Mouse (Mus musculus): ENCODE measurements around the gene Fgd6. TPM values are rescaled to one million over a fixed set of nuclear protein-coding genes. Genes with fewer than 3 reads are reported as not detected.

Fgd6 gene
- polyA plus RNA-seq, 1 experiment = 2.1 TPM

GRCm38 (mm10) chr10:94134535-94135390 is 99.0 kb downstream of the Fgd6 start:
- DNase-seq (ENCODE audit: low read depth) = peak; percentile 85

- no peak for DNase-seq (ENCODE audit: low read depth)
These were observed 103.2 kb downstream of the Fgd6 start for GRCm38 (mm10) chr10:94138890-94139482.

GRCm38 (mm10) chr10:94140227-94140931 is 104.6 kb downstream of the Fgd6 start:
- DNase-seq (ENCODE audit: low read depth) = no peak

- no peak for DNase-seq (ENCODE audit: low read depth)
These were observed 106.6 kb downstream of the Fgd6 start for GRCm38 (mm10) chr10:94142427-94142826.

GRCm38 (mm10) chr10:94144581-94144980 is 108.8 kb downstream of the Fgd6 start:
- no peak for DNase-seq (ENCODE audit: low read depth)

- no peak for DNase-seq (ENCODE audit: low read depth)
These were observed 111.6 kb downstream of the Fgd6 start for GRCm38 (mm10) chr10:94147391-94147755.

GRCm38 (mm10) chr10:94147756-94148531 is 112.1 kb downstream of the Fgd6 start, which contains the start of gene Nr2c1:
Gene Nr2c1 (plus strand): TSS chr10:94148023.
- no peak for DNase-seq (ENCODE audit: low read depth)

- DNase-seq (ENCODE audit: low read depth) = no peak
These were observed 115.7 kb downstream of the Fgd6 start for GRCm38 (mm10) chr10:94151488-94151887.

- no peak for DNase-seq (ENCODE audit: low read depth)
These were observed 118.0 kb downstream of the Fgd6 start for GRCm38 (mm10) chr10:94153841-94154240.

- DNase-seq (ENCODE audit: low read depth) = no peak
These were observed 123.2 kb downstream of the Fgd6 start for GRCm38 (mm10) chr10:94158962-94159361.

- DNase-seq (ENCODE audit: low read depth) = no peak
These were observed 123.6 kb downstream of the Fgd6 start for GRCm38 (mm10) chr10:94159406-94159805.

- DNase-seq (ENCODE audit: low read depth) = no peak
These were observed 125.4 kb downstream of the Fgd6 start for GRCm38 (mm10) chr10:94161051-94161765.

- DNase-seq (ENCODE audit: low read depth) = no peak
These were observed 126.2 kb downstream of the Fgd6 start for GRCm38 (mm10) chr10:94162031-94162430.

GRCm38 (mm10) chr10:94164104-94164845 is 128.5 kb downstream of the Fgd6 start:
- DNase-seq (ENCODE audit: low read depth) = no peak

- DNase-seq (ENCODE audit: low read depth) = no peak
These were observed 129.6 kb downstream of the Fgd6 start for GRCm38 (mm10) chr10:94165426-94165825.

GRCm38 (mm10) chr10:94167051-94167750 is 131.4 kb downstream of the Fgd6 start:
- DNase-seq (ENCODE audit: low read depth) = no peak

- DNase-seq (ENCODE audit: low read depth) = no peak
These were observed 135.8 kb downstream of the Fgd6 start for GRCm38 (mm10) chr10:94171440-94172130.

GRCm38 (mm10) chr10:94172137-94172536 is 136.3 kb downstream of the Fgd6 start:
- DNase-seq (ENCODE audit: low read depth) = no peak

- DNase-seq (ENCODE audit: low read depth) = no peak
These were observed 136.9 kb downstream of the Fgd6 start for GRCm38 (mm10) chr10:94172706-94173105.
